Mouse (Mus musculus) neutrophil, adult 5-6 weeks (primary cell): Measurements from ENCODE around the gene AF067063. TPM values are rescaled to one million over a fixed set of nuclear protein-coding genes. Genes with fewer than 3 reads are reported as not detected.

Source experiments
- total RNA-seq: library from RNA; stranded (forward); fragments of 200-1000 nt; gene quantifications from 2 replicates; pipeline ENCODE4 v1.2.3, GENCODE M21; 2017

The AF067063 gene
- total RNA-seq, 1 experiment from 2014 or later = not detected

Other genes starting within 250 kb of the AF067063 start
- gene Ccl28, start 206.4 kb downstream of the AF067063 start, total RNA-seq = not detected in 2 replicates
- 23.6 and 25.7 TPM in 2 replicates for gene Hmgcs1, start 139.8 kb downstream of the AF067063 start, total RNA-seq
- 0.23 and 0.37 TPM in 2 replicates for gene Nim1k, start 74.3 kb downstream of the AF067063 start, total RNA-seq
- gene Zfp131, start 39.3 kb downstream of the AF067063 start, total RNA-seq = 56.8 and 65.6 TPM in 2 replicates
- not detected in 2 replicates for gene D13Ertd608e, start 5.8 kb upstream of the AF067063 start, total RNA-seq
- not detected in 2 replicates for gene Tcstv1, start 64.6 kb upstream of the AF067063 start, total RNA-seq
- gene Gm21761, start 99.1 kb upstream of the AF067063 start, total RNA-seq = not detected in 2 replicates
- gene B020031M17Rik, start 120.6 kb upstream of the AF067063 start, total RNA-seq = not detected in 2 replicates
- not detected in 2 replicates for gene Gm36079, start 196.8 kb upstream of the AF067063 start, total RNA-seq
- 10.2 and 18.7 TPM in 2 replicates for gene Gm21188, start 222.0 kb upstream of the AF067063 start, total RNA-seq